Mouse (Mus musculus): Measurements from ENCODE around the gene Dixdc1.
"Not testable (repeated sequence)": the region's sequence is repeated elsewhere in the genome, so short reads cannot be mapped to it uniquely, and the experiment has no call there.

Gene Dixdc1

GRCm38 (mm10) chr9:50658941-50659388 is 80.4 kb downstream of the Dixdc1 start:
- DNase-seq (ENCODE audit: low read depth, low spot score) = no peak

GRCm38 (mm10) chr9:50658391-50658790 is 80.9 kb downstream of the Dixdc1 start:
- DNase-seq (ENCODE audit: low read depth, low spot score) = no peak

GRCm38 (mm10) chr9:50650503-50650902 is 88.8 kb downstream of the Dixdc1 start:
- DNase-seq (ENCODE audit: low read depth, low spot score) = no peak

GRCm38 (mm10) chr9:50646826-50647370 is 92.4 kb downstream of the Dixdc1 start:
- DNase-seq (ENCODE audit: low read depth, low spot score) = no peak

- DNase-seq (ENCODE audit: low read depth, low spot score) = no peak
These were observed 105.0 kb downstream of the Dixdc1 start for GRCm38 (mm10) chr9:50634270-50634669.

- DNase-seq (ENCODE audit: low read depth, low spot score) = no peak
These were observed 106.3 kb downstream of the Dixdc1 start for GRCm38 (mm10) chr9:50633059-50633458.

GRCm38 (mm10) chr9:50632016-50632688 is 107.2 kb downstream of the Dixdc1 start:
- DNase-seq (ENCODE audit: low read depth, low spot score) = no peak

GRCm38 (mm10) chr9:50630903-50631302 is 108.4 kb downstream of the Dixdc1 start:
- DNase-seq (ENCODE audit: low read depth, low spot score) = not testable (repeated sequence)

GRCm38 (mm10) chr9:50617794-50618330 is 121.5 kb downstream of the Dixdc1 start:
- no peak for DNase-seq (ENCODE audit: low read depth, low spot score)

GRCm38 (mm10) chr9:50616766-50617603 is 122.3 kb downstream of the Dixdc1 start, which contains the start of the genes Pih1d2 and Nkapd1:
Gene Pih1d2, plus strand, starts transcription at chr9:50617321.
Gene Nkapd1, minus strand, starts transcription at chr9:50617464.
- DNase-seq (ENCODE audit: low read depth, low spot score) = peak; percentile 87

GRCm38 (mm10) chr9:50616161-50616560 is 123.2 kb downstream of the Dixdc1 start:
- no peak for DNase-seq (ENCODE audit: low read depth, low spot score)

Measured in c-Kit-negative CD71-positive TER-119-positive erythroid progenitor cells, embryonic 14.5 days (primary cell).